Mouse (Mus musculus) MEL (cell line): ENCODE measurements around the gene Nisch. TPM values are rescaled to one million over a fixed set of nuclear protein-coding genes. Genes with fewer than 3 reads are reported as not detected.

Source experiments
- DNase-seq: peaks from one replicate; pipeline ENCODE4 v3.0.0; 2011; ENCODE audit warnings: low read depth, low spot score
- H3K27ac ChIP-seq: 2 replicates; pipeline ENCODE4 v1.5.1; 2012; ENCODE audit warnings: low read depth, mild to moderate bottlenecking, control low read depth, low read length, moderate library complexity; ENCODE audit not compliant: control insufficient read depth
- H3K27me3 ChIP-seq, 2 experiments: fragments of 150-350 bp in 1 of 2; sonication (generic) in 1 of 2; 2 replicates each; pipeline ENCODE4 v1.6.1; 2012; ENCODE audit warnings: low read length in 2 of 2, mild to moderate bottlenecking in 2 of 2, improper control_type of control experiment in 1 of 2, moderate library complexity in 1 of 2; ENCODE audit not compliant: insufficient read depth in 2 of 2, control insufficient read depth in 1 of 2
- H3K36me3 ChIP-seq, 2 experiments: 2 replicates each; pipeline ENCODE4 v1.6.1; 2012 to 2014; ENCODE audit warnings: low read length in 2 of 2, improper control_type of control experiment in 1 of 2, inconsistent platforms in 1 of 2, mild to moderate bottlenecking in 1 of 2; ENCODE audit not compliant: insufficient read depth in 2 of 2, control insufficient read depth in 1 of 2
- H3K4me1 ChIP-seq, 2 experiments: fragments of 150-350 bp in 1 of 2; sonication (generic) in 1 of 2; 2 replicates each; pipeline ENCODE4 v1.6.1; 2012; ENCODE audit warnings: low read length in 2 of 2, improper control_type of control experiment in 1 of 2, mild to moderate bottlenecking in 1 of 2; ENCODE audit not compliant: insufficient read depth in 2 of 2, control insufficient read depth in 1 of 2
- H3K4me3 ChIP-seq, 2 experiments: fragments of 150-350 bp in 1 of 2; sonication (generic) in 1 of 2; 2 replicates each; pipeline ENCODE4 v1.5.1; 2012; ENCODE audit warnings: low read depth in 2 of 2, low read length in 2 of 2, mild to moderate bottlenecking in 2 of 2, moderate library complexity in 2 of 2, control low read depth in 1 of 2, improper control_type of control experiment in 1 of 2; ENCODE audit not compliant: control insufficient read depth in 1 of 2, insufficient read depth in 1 of 2
- H3K79me2 ChIP-seq: 2 replicates; pipeline ENCODE4 v1.6.1; 2012; ENCODE audit warnings: mild to moderate bottlenecking, low read length, moderate library complexity; ENCODE audit not compliant: control insufficient read depth, poor library complexity, insufficient read depth
- H3K9ac ChIP-seq: 2 replicates; pipeline ENCODE4 v1.6.1; 2012; ENCODE audit warnings: low read depth, mild to moderate bottlenecking, control low read depth, low read length, moderate library complexity; ENCODE audit not compliant: control insufficient read depth, poor library complexity, severe bottlenecking
- H3K9me3 ChIP-seq: fragments of 150-350 bp; sonication (generic); replicated peaks from 2 replicates; pipeline ENCODE4 v1.6.1; 2012; ENCODE audit warnings: mild to moderate bottlenecking, low read length, improper control_type of control experiment, moderate library complexity; ENCODE audit not compliant: insufficient read depth
- CHD2 ChIP-seq: IDR thresholded peaks from 2 replicates; pipeline ENCODE4 v1.6.1; 2011; ENCODE audit warnings: low read length, improper control_type of control experiment
- CTCF ChIP-seq, 3 experiments: IDR thresholded peaks in 2 of 3; conservative IDR thresholded peaks in 1 of 3; 2 replicates each; pipeline ENCODE4 v1.5.1; 2011 to 2012; ENCODE audit warnings: low read length in 3 of 3, low read depth in 2 of 3, mild to moderate bottlenecking in 2 of 3, improper control_type of control experiment in 1 of 3, inconsistent platforms in 1 of 3, mixed read lengths in 1 of 3, moderate library complexity in 1 of 3; ENCODE audit not compliant: control insufficient read depth in 1 of 3, insufficient read depth in 1 of 3, poor library complexity in 1 of 3, severe bottlenecking in 1 of 3
- E2F4 ChIP-seq: IDR thresholded peaks from 2 replicates; pipeline ENCODE4 v1.6.1; 2011; ENCODE audit warnings: low read depth, low read length, improper control_type of control experiment, borderline replicate concordance
- GATA1 ChIP-seq: IDR thresholded peaks from 2 replicates; pipeline ENCODE4 v1.6.1; 2011; ENCODE audit warnings: low read depth, low read length, improper control_type of control experiment
- JUND ChIP-seq: IDR thresholded peaks from 2 replicates; pipeline ENCODE4 v1.6.1; 2011; ENCODE audit warnings: low read depth, mild to moderate bottlenecking, improper control_type of control experiment, low read length
- KAT2A ChIP-seq: conservative IDR thresholded peaks from 2 replicates; pipeline ENCODE4 v1.6.1; 2012; ENCODE audit warnings: low read depth, low read length, improper control_type of control experiment, inconsistent platforms
- MAFK ChIP-seq: IDR thresholded peaks from 2 replicates; pipeline ENCODE4 v1.6.1; 2011; ENCODE audit warnings: low read depth, mild to moderate bottlenecking, low read length, improper control_type of control experiment, borderline replicate concordance
- MAX ChIP-seq: IDR thresholded peaks from 2 replicates; pipeline ENCODE4 v1.6.1; 2011; ENCODE audit warnings: low read length, improper control_type of control experiment
- MAZ ChIP-seq: IDR thresholded peaks from 2 replicates; pipeline ENCODE4 v1.6.1; 2012; ENCODE audit warnings: low read depth, mild to moderate bottlenecking, inconsistent platforms, low read length, improper control_type of control experiment
- MEF2A ChIP-seq: IDR thresholded peaks from 2 replicates; pipeline ENCODE4 v1.6.1; 2014; ENCODE audit warnings: low read depth, mild to moderate bottlenecking, inconsistent platforms, low read length, improper control_type of control experiment; ENCODE audit not compliant: poor library complexity, insufficient replicate concordance, severe bottlenecking; ENCODE audit errors: extremely low read depth
- MXI1 ChIP-seq: IDR thresholded peaks from 2 replicates; pipeline ENCODE4 v1.6.1; 2011; ENCODE audit warnings: mild to moderate bottlenecking, low read depth, low read length, improper control_type of control experiment
- MYB ChIP-seq: IDR thresholded peaks from 2 replicates; pipeline ENCODE4 v1.6.1; 2011; ENCODE audit warnings: mild to moderate bottlenecking, low read depth, low read length, improper control_type of control experiment
- MYC ChIP-seq: IDR thresholded peaks from 2 replicates; pipeline ENCODE4 v1.6.1; 2011; ENCODE audit warnings: low read depth, mild to moderate bottlenecking, low read length, improper control_type of control experiment, moderate library complexity
- NELFE ChIP-seq: IDR thresholded peaks from 2 replicates; pipeline ENCODE4 v1.6.1; 2011; ENCODE audit warnings: low read depth, low read length, improper control_type of control experiment
- POLR2A ChIP-seq, 2 experiments: IDR thresholded peaks; 2 replicates each; pipeline ENCODE4 v1.6.1; 2011 to 2012; ENCODE audit warnings: low read length in 2 of 2, mild to moderate bottlenecking in 2 of 2, control low read depth in 1 of 2, improper control_type of control experiment in 1 of 2, low read depth in 1 of 2, moderate library complexity in 1 of 2; ENCODE audit not compliant: control insufficient read depth in 1 of 2, insufficient read depth in 1 of 2, poor library complexity in 1 of 2
- POLR2AphosphoS2 ChIP-seq: IDR thresholded peaks from 2 replicates; pipeline ENCODE4 v1.6.1; 2011; ENCODE audit warnings: low read length, improper control_type of control experiment
- POLR2AphosphoS5 ChIP-seq: IDR thresholded peaks from 2 replicates; pipeline ENCODE4 v1.6.1; 2012; ENCODE audit warnings: low read depth, borderline replicate concordance, mild to moderate bottlenecking, inconsistent platforms, low read length, moderate library complexity, mixed read lengths
- RCOR1 ChIP-seq: IDR thresholded peaks from 2 replicates; pipeline ENCODE4 v1.6.1; 2012; ENCODE audit warnings: low read depth, mild to moderate bottlenecking, inconsistent platforms, low read length, improper control_type of control experiment
- TAL1 ChIP-seq: IDR thresholded peaks from 2 replicates; pipeline ENCODE4 v1.6.1; 2012; ENCODE audit warnings: mild to moderate bottlenecking, inconsistent platforms, low read length, moderate library complexity, mixed read lengths
- TBP ChIP-seq: IDR thresholded peaks from 2 replicates; pipeline ENCODE4 v1.8.0; 2011; ENCODE audit warnings: low read depth, low read length, improper control_type of control experiment
- TCF12 ChIP-seq: IDR thresholded peaks from 2 replicates; pipeline ENCODE4 v1.6.1; 2014; ENCODE audit warnings: low read depth, mild to moderate bottlenecking, inconsistent platforms, low read length, improper control_type of control experiment, moderate library complexity
- UBTF ChIP-seq: IDR thresholded peaks from 2 replicates; pipeline ENCODE4 v1.6.1; 2012; ENCODE audit warnings: low read depth, mild to moderate bottlenecking, inconsistent platforms, low read length, improper control_type of control experiment, moderate library complexity, borderline replicate concordance; ENCODE audit not compliant: insufficient read depth
- USF1 ChIP-seq: IDR thresholded peaks from 2 replicates; pipeline ENCODE4 v1.6.1; 2014; ENCODE audit warnings: low read depth, mild to moderate bottlenecking, inconsistent platforms, low read length, improper control_type of control experiment, moderate library complexity
- ZC3H11A ChIP-seq: IDR thresholded peaks from 2 replicates; pipeline ENCODE4 v1.6.1; 2012; ENCODE audit warnings: low read depth, mild to moderate bottlenecking, inconsistent platforms, low read length, improper control_type of control experiment
- ZKSCAN1 ChIP-seq: IDR thresholded peaks from 2 replicates; pipeline ENCODE4 v1.6.1; 2012; ENCODE audit warnings: low read depth, mild to moderate bottlenecking, inconsistent platforms, low read length, improper control_type of control experiment, moderate library complexity
- ZMIZ1 ChIP-seq: IDR thresholded peaks from 2 replicates; pipeline ENCODE4 v1.6.1; 2012; ENCODE audit warnings: low read depth, mild to moderate bottlenecking, inconsistent platforms, low read length, improper control_type of control experiment, moderate library complexity
- ZNF384 ChIP-seq: IDR thresholded peaks from 2 replicates; pipeline ENCODE4 v1.6.1; 2012; ENCODE audit warnings: low read depth, mild to moderate bottlenecking, inconsistent platforms, low read length, improper control_type of control experiment
- polyA plus RNA-seq, 2 experiments: library from polyadenylated mRNA; stranded (reverse) in 1 of 2; unstranded in 1 of 2; fragments of >175 nt in 1 of 2; fragments of >200 nt in 1 of 2; gene quantifications; 2 replicates each; pipeline versions ENCODE4 v1.2.1 to v1.2.4; 2012; ENCODE audit warnings: low replicate concordance in 2 of 2, low read depth in 1 of 2; ENCODE audit not compliant: insufficient read length in 2 of 2, insufficient read depth in 1 of 2, missing spikeins in 1 of 2
- total RNA-seq: library from RNA; depleted of rRNA; stranded (reverse); fragments of 300-350 nt; gene quantifications from 2 replicates; pipeline ENCODE4 v1.2.3, GENCODE M21; 2012

The Nisch gene
- total and polyA plus RNA-seq, 3 experiments: 53.0 to 154 TPM; not detected in 1

GRCm38 (mm10) chr14:31137791-31138190 is 79.0 kb downstream of the Nisch start:
- Histone ChIP-seq H3K27me3 (no peaks in the 10 kb centered on the region), H3K36me3 (no peaks in the 10 kb centered on the region; a peak in 1 of 4 replicates), H3K9me3 (no peaks in the 10 kb centered on the region), H3K9ac (no peak overlapping the region), H3K27ac (no peak overlapping the region), H3K4me1 (peaks cover 0 to 2% of the 10 kb centered on the region in 2 experiments; a peak in 1 of 4 replicates), H3K79me2 (no peaks in the 10 kb centered on the region), H3K4me3 (no peak overlapping the region)
- DNase-seq: no peak
- TF ChIP-seq MAZ (no peak), MAFK (no peak), ZNF384 (no peak), POLR2AphosphoS5 (no peak), MXI1 (no peak), GATA1 (no peak), UBTF (no peak), CHD2 (no peak), ZMIZ1 (no peak), NELFE (no peak), CTCF (IDR thresholded peaks at IDR 0.05 in 2 of 3, conservative IDR thresholded peaks at IDR 0.05 in 1 of 3; ENCODE audit: control insufficient read depth in 1 of 3, insufficient read depth in 1 of 3, low read depth in 2 of 3, low read length in 3 of 3, poor library complexity in 1 of 3, severe bottlenecking in 1 of 3) (no peak), TCF12 (no peak), KAT2A (no peak), RCOR1 (no peak), USF1 (no peak), MYC (no peak), TAL1 (no peak), POLR2AphosphoS2 (no peak)

GRCm38 (mm10) chr14:31137281-31137595 is 79.5 kb downstream of the Nisch start:
- Histone ChIP-seq H3K27me3 (no peaks in the 10 kb centered on the region), H3K36me3 (peaks cover 0 to 3% of the 10 kb centered on the region in 2 experiments; a peak in 3 of 4 replicates), H3K4me3 (no peak overlapping the region), H3K9ac (no peak overlapping the region), H3K4me1 (peaks cover 0 to 7% of the 10 kb centered on the region in 2 experiments; a peak in 2 of 4 replicates), H3K9me3 (no peaks in the 10 kb centered on the region), H3K79me2 (no peaks in the 10 kb centered on the region), H3K27ac (no peak overlapping the region)
- no peak for DNase-seq
- TF ChIP-seq MEF2A (no peak), MXI1 (no peak), TBP (no peak), JUND (no peak), RCOR1 (no peak), MYB (no peak), MAX (no peak), MAFK (no peak), POLR2A (IDR thresholded peaks at IDR 0.05; ENCODE audit: control insufficient read depth in 1 of 2, insufficient read depth in 1 of 2, low read depth in 1 of 2, low read length in 2 of 2, poor library complexity in 1 of 2) (no peak), E2F4 (no peak), ZKSCAN1 (no peak), TAL1 (no peak), CTCF (IDR thresholded peaks at IDR 0.05 in 2 of 3, conservative IDR thresholded peaks at IDR 0.05 in 1 of 3; ENCODE audit: control insufficient read depth in 1 of 3, insufficient read depth in 1 of 3, low read depth in 2 of 3, low read length in 3 of 3, poor library complexity in 1 of 3, severe bottlenecking in 1 of 3) (no peak), ZC3H11A (no peak)
